Mouse (Mus musculus) c-Kit-negative CD71-positive TER-119-positive erythroid progenitor cells, embryonic 14.5 days (primary cell): ENCODE data around the gene Txndc15.

Experiments used
- DNase-seq: peaks from one replicate; pipeline ENCODE4 v3.0.0-alpha.2; 2013; ENCODE audit warnings: low read depth, low spot score

Gene Txndc15

GRCm38 (mm10) chr13:55730716-55731115 lies 16.3 kb downstream of the Txndc15 start:
- DNase-seq = no peak

GRCm38 (mm10) chr13:55732121-55732520 lies 17.7 kb downstream of the Txndc15 start:
- DNase-seq = no peak

GRCm38 (mm10) chr13:55733628-55734502 lies 19.4 kb downstream of the Txndc15 start:
- no peak for DNase-seq

- DNase-seq = no peak
Measured at GRCm38 (mm10) chr13:55737885-55738284, 23.4 kb downstream of the Txndc15 start.

GRCm38 (mm10) chr13:55742306-55742705 lies 27.9 kb downstream of the Txndc15 start:
- no peak for DNase-seq

GRCm38 (mm10) chr13:55754380-55754779 lies 39.9 kb downstream of the Txndc15 start:
- DNase-seq = no peak

GRCm38 (mm10) chr13:55756789-55757188 lies 42.3 kb downstream of the Txndc15 start:
- DNase-seq = no peak

GRCm38 (mm10) chr13:55757645-55758044 lies 43.2 kb downstream of the Txndc15 start:
- no peak for DNase-seq

- DNase-seq = no peak
Measured at GRCm38 (mm10) chr13:55760576-55760975, 46.1 kb downstream of the Txndc15 start.

GRCm38 (mm10) chr13:55761486-55761885 lies 47.0 kb downstream of the Txndc15 start:
- DNase-seq = no peak

GRCm38 (mm10) chr13:55774352-55774751 lies 59.9 kb downstream of the Txndc15 start:
- DNase-seq = no peak

GRCm38 (mm10) chr13:55775056-55775455 lies 60.6 kb downstream of the Txndc15 start:
- DNase-seq = no peak
